Mouse (Mus musculus) liver, postnatal 0 days (tissue): ENCODE data around the gene Kif16b. TPM values are rescaled to one million over a fixed set of nuclear protein-coding genes. Genes with fewer than 3 reads are reported as not detected.

Source experiments
- ATAC-seq: fragments of 200-750 bp; cut with Nextera tagmentation; 2 replicates; pipeline ENCODE4 v1.8.0; 2017; ENCODE audit warnings: mild to moderate bottlenecking, moderate library complexity
- DNase-seq: peaks from one replicate; pipeline ENCODE4 v3.0.0-alpha.2; 2016
- H3K27ac ChIP-seq: fragments of 300-500 bp; sonication (generic); 2 replicates; pipeline ENCODE4 v1.5.1; 2014; ENCODE audit warnings: antibody characterized with exemption, moderate library complexity, mild to moderate bottlenecking, low read depth
- H3K27me3 ChIP-seq: fragments of 300-500 bp; sonication (generic); 2 replicates; pipeline ENCODE4 v1.6.1; 2014; ENCODE audit warnings: low read length, control low read depth, mixed read lengths; ENCODE audit not compliant: insufficient read depth
- H3K36me3 ChIP-seq: fragments of 300-500 bp; sonication (generic); replicated peaks from 2 replicates; pipeline ENCODE4 v1.6.1; 2014; ENCODE audit warnings: mild to moderate bottlenecking, control low read depth, low read length, moderate library complexity, mixed read lengths; ENCODE audit not compliant: insufficient read depth
- H3K4me1 ChIP-seq: fragments of 300-500 bp; sonication (generic); 2 replicates; pipeline ENCODE4 v1.6.1; 2014; ENCODE audit warnings: antibody characterized with exemption, mild to moderate bottlenecking, control low read depth; ENCODE audit not compliant: insufficient read depth
- H3K4me2 ChIP-seq: fragments of 300-500 bp; sonication (generic); 2 replicates; pipeline ENCODE4 v1.6.1; 2014; ENCODE audit warnings: low read depth, mild to moderate bottlenecking, low read length, moderate library complexity, mixed read lengths
- H3K4me3 ChIP-seq: fragments of 300-500 bp; sonication (generic); 2 replicates; pipeline ENCODE4 v1.5.1; 2014; ENCODE audit warnings: low read depth, low read length
- H3K9ac ChIP-seq: fragments of 300-500 bp; sonication (generic); replicated peaks from 2 replicates; pipeline ENCODE4 v1.6.1; 2014; ENCODE audit warnings: mild to moderate bottlenecking, moderate library complexity
- H3K9me3 ChIP-seq: fragments of 300-500 bp; sonication (generic); 2 replicates; pipeline ENCODE4 v1.6.1; 2016; ENCODE audit warnings: mild to moderate bottlenecking, control low read depth, low read length, mixed read lengths
- CTCF ChIP-seq: sonication (generic); IDR thresholded peaks from 2 replicates; pipeline ENCODE4 v1.5.1; 2016; ENCODE audit warnings: antibody characterized with exemption, low read depth
- EP300 ChIP-seq: IDR thresholded peaks from 2 replicates; pipeline ENCODE4 v1.6.1; 2016; ENCODE audit warnings: antibody characterized with exemption, low read depth, mild to moderate bottlenecking
- WGBS: fragments of 180-500 bp; shearing (Covaris S2); extraction: QIAGEN DNeasy Blood & Tissue Kit; methylation state at CpG from one replicate; pipeline ENCODE4 v1.1.7; 2014; ENCODE audit not compliant: insufficient replicate concordance; 5-methylcytosine and 5-hydroxymethylcytosine counted together
- polyA plus RNA-seq: library from polyadenylated mRNA; unstranded; fragments of >200 nt; fragmentation: Nextera tagmentation; extraction: Ambion mirVana; gene quantifications from 2 replicates; pipeline ENCODE4 v1.2.1, GENCODE M21; 2015

Kif16b gene
- polyA plus RNA-seq, 1 experiment from 2014 or later, result 3.9 TPM

- ATAC-seq, result no peak
- no peak for DNase-seq
- TF ChIP-seq EP300 (no peak), CTCF (no peak)
- H3K27me3 ChIP-seq, result no peaks in the 10 kb centered on the region
- 66% methylated on average over 3 of the region's 3 CpGs for WGBS
- no peak overlapping the region for H3K27ac ChIP-seq
- H3K9ac ChIP-seq, result no peak overlapping the region
- H3K4me1 ChIP-seq, result no peaks in the 10 kb centered on the region; the same call in 1 of the 2 replicates
- no peak overlapping the region for H3K4me3 ChIP-seq
- no peak overlapping the region for H3K4me2 ChIP-seq
- H3K36me3 ChIP-seq, result peaks cover 2% of the 10 kb centered on the region; the same call in 1 of the 2 replicates
- no peaks in the 10 kb centered on the region for H3K9me3 ChIP-seq
Observed at GRCm38 (mm10) chr2:142838775-142839174, 62.6 kb downstream of the Kif16b start.

GRCm38 (mm10) chr2:142838118-142838517 is 63.2 kb downstream of the Kif16b start:
- Histone ChIP-seq H3K27ac (0 out of 2 replicates have a peak overlapping the region, but pooled peaks have one; percentile 11), H3K4me1 (peaks cover under 1% of the 10 kb centered on the region; the same call in 1 of the 2 replicates), H3K27me3 (no peaks in the 10 kb centered on the region), H3K4me3 (no peak overlapping the region), H3K4me2 (no peak overlapping the region), H3K36me3 (peaks cover 2% of the 10 kb centered on the region; the same call in 1 of the 2 replicates), H3K9ac (no peak overlapping the region), H3K9me3 (no peaks in the 10 kb centered on the region)
- TF ChIP-seq EP300, result 0 out of 2 replicates have a peak, but pooled peaks have one; percentile 4
- TF ChIP-seq CTCF, result no peak
- DNase-seq, result peak; percentile 23
- 38% methylated on average over 1 of the region's 1 CpGs for WGBS
- peak; percentile 70 for ATAC-seq

GRCm38 (mm10) chr2:142834751-142835150 is 66.6 kb downstream of the Kif16b start:
- DNase-seq, result no peak
- Histone ChIP-seq H3K4me3 (no peak overlapping the region), H3K9ac (no peak overlapping the region), H3K36me3 (no peaks in the 10 kb centered on the region; the same call in 1 of the 2 replicates), H3K9me3 (no peaks in the 10 kb centered on the region), H3K4me2 (no peak overlapping the region), H3K27me3 (no peaks in the 10 kb centered on the region), H3K4me1 (peaks cover 3% of the 10 kb centered on the region; the same call in 1 of the 2 replicates), H3K27ac (no peak overlapping the region)
- 86% methylated on average over 3 of the region's 3 CpGs for WGBS
- no peak for ATAC-seq
- TF ChIP-seq CTCF (no peak), EP300 (no peak)

DNA sequence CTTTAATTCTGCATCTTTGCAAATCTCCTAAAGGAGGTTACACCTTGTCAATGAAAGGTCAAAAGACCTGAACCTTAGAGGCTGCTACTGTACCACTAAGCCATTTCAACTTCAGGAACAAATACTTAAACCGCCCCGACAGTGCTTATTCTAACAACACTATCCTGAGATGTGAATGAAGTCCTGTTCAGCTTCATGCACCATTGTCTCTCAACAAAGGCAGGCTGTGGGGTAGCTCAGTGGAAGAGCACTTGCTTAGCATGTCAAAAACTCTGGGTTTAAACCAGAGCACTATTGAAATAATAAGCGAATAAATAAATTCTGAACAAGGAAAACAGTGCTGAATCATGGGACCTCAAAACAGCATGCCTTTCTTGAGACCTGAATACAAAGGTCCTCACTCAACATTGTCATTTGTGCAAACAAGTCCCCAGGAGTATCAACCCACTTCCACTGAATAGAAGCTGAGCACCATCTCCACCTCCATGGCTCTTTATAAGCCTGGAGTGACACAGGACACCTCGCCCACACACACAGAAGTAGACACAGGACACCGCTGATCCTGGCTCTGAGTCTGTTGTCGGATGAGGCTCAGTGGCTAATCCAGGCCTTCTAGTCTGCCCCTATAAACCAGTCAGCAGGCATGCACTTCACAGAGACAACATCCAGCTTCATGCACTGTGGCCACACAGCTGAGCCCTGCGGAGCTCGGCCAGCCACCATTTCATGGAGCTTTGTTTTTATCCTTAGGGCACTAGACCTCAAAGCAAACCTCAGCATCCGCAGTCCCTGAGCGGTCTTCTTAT is 68.5 kb downstream of the Kif16b start:
- H3K9ac ChIP-seq, result no peak overlapping the region
- H3K36me3 ChIP-seq, result no peaks in the 10 kb centered on the region; the same call in none of the 2 replicates
- DNase-seq, result no peak
- no peak overlapping the region for H3K4me2 ChIP-seq
- H3K27me3 ChIP-seq, result no peaks in the 10 kb centered on the region
- 80% methylated on average over 10 of the region's 10 CpGs for WGBS
- peaks cover 3% of the 10 kb centered on the region; the same call in 1 of the 2 replicates for H3K4me1 ChIP-seq
- H3K9me3 ChIP-seq, result no peaks in the 10 kb centered on the region
- no peak for TF ChIP-seq CTCF
- TF ChIP-seq EP300, result no peak
- ATAC-seq, result no peak
- no peak overlapping the region for H3K4me3 ChIP-seq
- H3K27ac ChIP-seq, result no peak overlapping the region

DNA sequence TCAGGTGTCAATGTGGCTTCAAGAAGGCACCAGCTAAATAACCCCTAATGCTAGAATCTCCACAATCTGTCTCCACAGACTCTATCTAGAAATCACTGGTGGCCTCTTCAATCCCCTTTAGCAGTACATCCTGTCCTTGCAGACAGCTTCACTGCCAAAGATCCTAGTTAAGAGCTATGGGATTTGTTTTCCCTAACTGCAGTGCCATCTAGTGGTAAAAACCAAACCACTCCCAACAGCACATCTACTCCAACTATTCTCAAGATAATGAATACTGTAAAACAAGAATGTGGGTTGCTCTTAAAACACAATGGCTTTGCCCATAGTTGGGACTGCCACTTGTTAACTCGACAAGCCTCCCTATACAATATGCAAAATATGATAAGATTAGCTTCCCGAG is 88.3 kb downstream of the Kif16b start:
- WGBS, result 34% methylated on average over 2 of the region's 2 CpGs
- ATAC-seq (no peak), DNase-seq (no peak)
- H3K9ac ChIP-seq, result no peak overlapping the region
- no peak overlapping the region for H3K27ac ChIP-seq
- TF ChIP-seq CTCF (peak; percentile 80), EP300 (no peak)
- no peaks in the 10 kb centered on the region; the same call in 1 of the 2 replicates for H3K36me3 ChIP-seq
- H3K27me3 ChIP-seq, result no peaks in the 10 kb centered on the region
- H3K4me1 ChIP-seq, result no peaks in the 10 kb centered on the region
- H3K9me3 ChIP-seq, result no peaks in the 10 kb centered on the region
- H3K4me3 ChIP-seq, result no peak overlapping the region
- H3K4me2 ChIP-seq, result no peak overlapping the region

DNA sequence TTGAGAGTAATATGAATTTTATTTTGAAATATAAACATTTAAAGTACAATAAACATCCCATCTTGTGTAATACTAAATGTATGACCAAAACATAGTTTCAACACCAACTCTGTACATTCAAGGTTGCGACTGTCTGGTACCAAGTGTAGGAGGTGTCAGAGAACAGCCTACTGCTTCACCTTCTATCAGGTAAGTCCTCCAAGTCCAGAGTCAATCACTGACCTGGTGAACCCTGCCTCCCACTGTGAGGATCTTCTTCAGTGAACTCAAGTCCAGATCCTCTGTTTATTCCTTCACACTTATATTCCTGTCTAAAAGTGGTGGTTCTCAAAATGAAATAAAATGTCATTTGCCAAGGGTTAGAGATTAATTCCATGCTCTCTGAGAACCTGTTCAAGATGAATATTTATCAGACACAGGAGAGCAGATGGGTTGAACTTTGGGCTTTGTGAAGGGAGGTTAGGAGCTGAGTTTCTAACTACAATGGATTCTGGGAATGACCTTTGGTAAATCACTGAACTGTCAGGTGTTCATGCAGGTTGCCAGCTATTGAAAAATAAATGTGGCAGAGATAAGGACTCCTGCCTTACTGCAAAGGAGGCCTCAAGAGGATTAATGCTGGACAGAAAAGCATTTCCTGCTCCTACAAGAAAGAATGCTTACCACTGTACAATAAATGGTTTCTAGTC is 97.4 kb downstream of the Kif16b start:
- no peak overlapping the region for H3K4me2 ChIP-seq
- H3K27ac ChIP-seq, result peak overlapping the region; percentile 42; the same call in 1 of the 2 replicates
- H3K4me3 ChIP-seq, result no peak overlapping the region
- H3K9me3 ChIP-seq, result no peaks in the 10 kb centered on the region
- H3K4me1 ChIP-seq, result peaks cover 6% of the 10 kb centered on the region
- no peak for TF ChIP-seq CTCF
- TF ChIP-seq EP300, result no peak
- no peaks in the 10 kb centered on the region for H3K27me3 ChIP-seq
- ATAC-seq (peak; percentile 81), DNase-seq (no peak)
- H3K36me3 ChIP-seq, result no peaks in the 10 kb centered on the region; the same call in 1 of the 2 replicates
- WGBS, result 69% methylated on average over 1 of the region's 1 CpGs
- no peak overlapping the region for H3K9ac ChIP-seq
